In the genomic region with DNA sequence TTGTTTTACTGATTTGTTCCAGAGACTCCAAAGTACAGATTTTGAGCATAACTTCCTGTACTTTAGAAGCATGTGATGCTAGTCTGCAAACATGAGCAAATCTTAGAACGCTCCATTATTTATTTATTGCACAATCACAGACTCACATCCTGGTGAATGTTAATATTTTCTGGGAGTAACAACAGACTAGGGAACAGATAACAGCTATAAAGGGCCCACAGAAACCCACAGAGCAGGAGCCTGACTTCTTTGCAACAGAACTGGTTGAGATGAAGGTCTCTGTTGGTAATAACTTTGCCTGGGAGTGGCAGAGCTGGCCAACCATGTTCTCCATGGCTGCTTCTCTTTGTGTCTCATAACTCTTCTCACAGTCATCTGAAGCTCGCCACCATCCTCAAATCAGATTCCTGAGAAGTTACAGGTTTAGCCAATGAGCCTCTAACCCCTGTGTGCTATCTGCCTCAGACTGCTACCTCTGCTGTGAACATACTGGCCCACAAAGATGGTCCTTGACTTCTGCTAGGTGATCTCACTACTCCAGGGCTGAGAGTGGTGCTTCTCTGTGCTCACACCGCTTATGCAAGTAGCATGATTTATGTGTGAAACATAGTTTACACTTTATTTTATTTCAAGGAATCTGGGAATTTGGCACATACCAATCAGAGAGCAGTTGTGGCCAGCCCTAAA, we compare ENCODE assay signal across 12 mouse cellular contexts. TPM values are rescaled to one million over a fixed set of nuclear protein-coding genes. Genes with fewer than 3 reads are reported as not detected.
DNase-seq lines count a peak whose midpoint lies in the region; ATAC-seq and TF ChIP-seq lines count a peak whose summit lies in the region.
"Had no signal": no experiment of that assay in that cellular context is flagged by ENCODE, and none has a peak within 500 bp of the region (broad histone marks: within the 10 kb centered on the region; RNA-seq: fewer than 3 reads in every experiment).

No protein-coding gene starts in this region.

- no peaks in the 10 kb centered on the region for H3K27me3 ChIP-seq in liver, embryonic 12.5 days (replicated peaks)
- H3K27me3 ChIP-seq in intestine, embryonic 16.5 days (replicated peaks; ENCODE audit: control insufficient read depth, insufficient read depth, low read length) = no peaks in the 10 kb centered on the region
- no peaks in the 10 kb centered on the region for H3K27me3 ChIP-seq in small intestine, adult 2 months (ENCODE audit: control insufficient read depth, insufficient read depth, low read length)
- H3K27me3 ChIP-seq in midbrain, embryonic 14.5 days (ENCODE audit: control insufficient read depth, insufficient read depth, low read length) = no peaks in the 10 kb centered on the region
- H3K27me3 ChIP-seq: midbrain, embryonic 13.5 days had no signal

- DNase-seq in heart, adult 11 months = peak; percentile 93
- no peak for DNase-seq in heart, postnatal 14 days
- DNase-seq in liver = no peak
- DNase-seq in midbrain, embryonic 14.5 days = no peak
- DNase-seq in adrenal gland, adult 2 months = no peak
- DNase-seq: cerebellum, postnatal 36 days had no signal

- no peaks in the 10 kb centered on the region for H3K9me3 ChIP-seq in liver, embryonic 12.5 days (replicated peaks)
- no peaks in the 10 kb centered on the region for H3K9me3 ChIP-seq in intestine, embryonic 16.5 days (ENCODE audit: control insufficient read depth, low read length)
- no peaks in the 10 kb centered on the region for H3K9me3 ChIP-seq in midbrain, embryonic 14.5 days (ENCODE audit: control insufficient read depth, low read length)
- H3K9me3 ChIP-seq: limb, embryonic 10.5 days; midbrain, embryonic 13.5 days had no signal

- peak overlapping the region; percentile 48; the same call in 1 of the 2 replicates for H3K27ac ChIP-seq in liver, embryonic 12.5 days
- H3K27ac ChIP-seq in intestine, embryonic 16.5 days (ENCODE audit: low read length) = peak overlapping the region; percentile 95
- peak overlapping the region; percentile 42 for H3K27ac ChIP-seq in small intestine, adult 2 months (ENCODE audit: insufficient read depth, low read depth, low read length)
- H3K27ac ChIP-seq in midbrain, embryonic 14.5 days (replicated peaks; ENCODE audit: low read depth, low read length) = no peak overlapping the region
- H3K27ac ChIP-seq: limb, embryonic 10.5 days; midbrain, embryonic 13.5 days had no signal

- no peak overlapping the region for H3K4me2 ChIP-seq in liver, embryonic 12.5 days
- no peak overlapping the region for H3K4me2 ChIP-seq in intestine, embryonic 16.5 days (ENCODE audit: low read depth, low read length)
- no peak overlapping the region for H3K4me2 ChIP-seq in midbrain, embryonic 14.5 days (ENCODE audit: low read length)
- H3K4me2 ChIP-seq: midbrain, embryonic 13.5 days had no signal

- 61% methylated on average over 3 of the region's 3 CpGs for WGBS in liver, embryonic 12.5 days (ENCODE audit: insufficient replicate concordance)
- 45% methylated on average over 3 of the region's 3 CpGs for WGBS in intestine, embryonic 16.5 days
- WGBS in small intestine, adult 2 months = 31% methylated on average over 3 of the region's 3 CpGs
- WGBS in midbrain, embryonic 14.5 days = 84% methylated on average over 3 of the region's 3 CpGs

- no peak overlapping the region for H3K4me3 ChIP-seq in liver, embryonic 12.5 days
- H3K4me3 ChIP-seq in intestine, embryonic 16.5 days (ENCODE audit: low read length) = no peak overlapping the region
- H3K4me3 ChIP-seq in small intestine, adult 2 months (ENCODE audit: low read depth, low read length) = no peak overlapping the region
- no peak overlapping the region for H3K4me3 ChIP-seq in midbrain, embryonic 14.5 days (replicated peaks; ENCODE audit: low read depth, low read length)
- H3K4me3 ChIP-seq: limb, embryonic 10.5 days; midbrain, embryonic 13.5 days had no signal

- no peak for TF ChIP-seq POLR2A in small intestine, adult 2 months (IDR thresholded peaks at IDR 0.05; ENCODE audit: low read depth, low read length)

- ATAC-seq in liver, embryonic 12.5 days = no peak; the same call in 1 of the 2 replicates
- ATAC-seq in intestine, embryonic 16.5 days = peak; percentile 80
- ATAC-seq in midbrain, embryonic 14.5 days (ENCODE audit: low FRiP score, low TSS enrichment) = no peak
- ATAC-seq: midbrain, embryonic 13.5 days had no signal

- no peaks in the 10 kb centered on the region for H3K36me3 ChIP-seq in liver, embryonic 12.5 days
- H3K36me3 ChIP-seq in intestine, embryonic 16.5 days (ENCODE audit: control insufficient read depth, insufficient read depth, low read length) = no peaks in the 10 kb centered on the region
- H3K36me3 ChIP-seq in small intestine, adult 2 months (ENCODE audit: control insufficient read depth, insufficient read depth, low read length) = no peaks in the 10 kb centered on the region
- H3K36me3 ChIP-seq in midbrain, embryonic 14.5 days (ENCODE audit: control insufficient read depth, insufficient read depth, low read length) = no peaks in the 10 kb centered on the region
- H3K36me3 ChIP-seq: limb, embryonic 10.5 days; midbrain, embryonic 13.5 days had no signal

- intact Hi-C loops in heart, postnatal 14 days (cut with DNase I) = no loop called here

- no peak for TF ChIP-seq CTCF in small intestine, adult 2 months (IDR thresholded peaks at IDR 0.05; ENCODE audit: extremely low read depth, insufficient read length, insufficient replicate concordance, low read depth, low read length)

- H3K9ac ChIP-seq in liver, embryonic 12.5 days = no peak overlapping the region
- H3K9ac ChIP-seq in intestine, embryonic 16.5 days (ENCODE audit: low read depth, low read length) = no peak overlapping the region
- H3K9ac ChIP-seq in midbrain, embryonic 14.5 days (replicated peaks; ENCODE audit: low read length) = no peak overlapping the region
- H3K9ac ChIP-seq: midbrain, embryonic 13.5 days had no signal

- H3K4me1 ChIP-seq in liver, embryonic 12.5 days = no peaks in the 10 kb centered on the region
- peaks cover 11% of the 10 kb centered on the region; the same call in 1 of the 2 replicates for H3K4me1 ChIP-seq in intestine, embryonic 16.5 days (ENCODE audit: control insufficient read depth, insufficient read depth, low read length)
- H3K4me1 ChIP-seq in small intestine, adult 2 months (ENCODE audit: control insufficient read depth, insufficient read depth, insufficient read length, low read length) = peaks cover 14% of the 10 kb centered on the region
- no peaks in the 10 kb centered on the region for H3K4me1 ChIP-seq in midbrain, embryonic 14.5 days (ENCODE audit: control insufficient read depth, insufficient read depth, low read length)
- H3K4me1 ChIP-seq: limb, embryonic 10.5 days; midbrain, embryonic 13.5 days had no signal

RNA-seq across cellular contexts. Expression of a gene that starts 17.2 kb away (rescaled TPM):
- 100 to 1,000 TPM; 304 to 322 TPM for total RNA-seq in heart, postnatal 14 days (2021)
- 231 and 245 TPM in 2 replicates for polyA plus RNA-seq in liver, embryonic 12.5 days (2016; fragmentation: Nextera tagmentation; extraction: Ambion mirVana)
- polyA plus RNA-seq in intestine, embryonic 16.5 days (2015; fragmentation: Nextera tagmentation; extraction: Ambion mirVana) = 512 and 640 TPM in 2 replicates
- 201 and 1,598 TPM in 2 replicates for polyA plus RNA-seq in small intestine, adult 2 months (2012; rRNA removed)
- polyA plus RNA-seq in midbrain, embryonic 14.5 days (2014; fragmentation: Nextera tagmentation; extraction: Ambion mirVana) = 47.6 and 131 TPM in 2 replicates
- total RNA-seq in adrenal gland, adult 2 months (2021) = 100 to 1,000 TPM; 364 to 372 TPM
- polyA plus RNA-seq in adrenal gland, adult 2 months (2012; rRNA removed) = 55.4 and 70.6 TPM in 2 replicates

RNA-seq across cellular contexts. Expression of a gene that starts 52.2 kb away (rescaled TPM):
- total RNA-seq in heart, postnatal 14 days (2021) = under 1 TPM; 0.22 to 0.36 TPM
- polyA plus RNA-seq in liver, embryonic 12.5 days (2016; fragmentation: Nextera tagmentation; extraction: Ambion mirVana) = 0.11 and 0.32 TPM in 2 replicates
- polyA plus RNA-seq in intestine, embryonic 16.5 days (2015; fragmentation: Nextera tagmentation; extraction: Ambion mirVana) = 0.24 and 0.58 TPM in 2 replicates
- polyA plus RNA-seq in small intestine, adult 2 months (2012; rRNA removed) = 0.09 and 2.5 TPM in 2 replicates
- polyA plus RNA-seq in midbrain, embryonic 14.5 days (2014; fragmentation: Nextera tagmentation; extraction: Ambion mirVana) = 0.17 TPM in 1 of 2 replicates, not detected in the other
- total RNA-seq in adrenal gland, adult 2 months (2021) = not detected
- not detected in 2 replicates for polyA plus RNA-seq in adrenal gland, adult 2 months (2012; rRNA removed)
- total RNA-seq: gastrocnemius, postnatal 4 days had no signal
- polyA plus RNA-seq: limb, embryonic 10.5 days had no signal
